Mouse (Mus musculus): ENCODE data around the gene AI182371. TPM values are rescaled to one million over a fixed set of nuclear protein-coding genes. Genes with fewer than 3 reads are reported as not detected.

The AI182371 gene
- 0.03 TPM in 1 of 2 replicates, not detected in the other for polyA plus RNA-seq (2012)

DNA sequence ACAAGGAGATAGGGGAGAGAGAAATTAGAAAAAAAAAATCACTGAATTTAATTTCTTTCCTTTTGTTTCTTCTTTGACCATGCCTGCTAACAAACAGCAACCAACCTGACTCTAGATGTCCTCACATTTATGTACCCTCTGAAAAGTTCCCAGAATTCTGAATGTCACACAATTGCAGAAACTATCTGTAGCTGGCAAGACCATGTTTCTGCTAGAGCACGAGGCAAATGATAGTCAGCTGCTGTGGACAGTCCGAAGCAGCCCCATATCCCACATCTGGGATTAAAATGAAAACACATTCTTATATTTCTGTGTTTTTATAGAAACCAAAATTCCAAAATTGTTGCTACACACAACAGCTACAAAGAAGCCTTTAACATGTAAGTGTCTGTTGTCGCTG, at the start of gene AI182371:
Gene AI182371, minus strand, starts transcription at position 101 of the 400 bp plus-strand sequence.
- TF ChIP-seq GATA1 (IDR thresholded peaks at IDR 0.05; ENCODE audit: low read length) = no peak

DNA sequence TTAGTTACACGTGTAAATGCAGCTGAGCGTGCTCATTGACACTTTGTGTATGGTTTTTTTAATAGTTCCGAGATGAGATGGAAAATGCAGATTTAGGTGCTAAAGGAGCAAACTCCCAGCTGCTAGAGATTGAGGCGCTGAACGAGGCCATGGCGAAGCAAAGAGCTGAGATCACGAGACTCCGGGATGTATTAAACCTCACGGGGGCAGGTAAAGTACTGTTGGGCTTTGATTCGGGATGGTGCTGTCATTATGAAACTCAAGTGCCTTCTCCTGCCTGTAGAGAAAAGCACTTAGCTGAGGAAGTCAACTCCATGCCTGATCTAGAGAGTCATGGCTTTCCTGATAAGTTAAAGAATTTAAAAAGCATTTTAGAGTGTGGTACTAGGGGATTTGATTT, 47.5 kb upstream of the AI182371 start:
- no peak for TF ChIP-seq GATA1 (IDR thresholded peaks at IDR 0.05; ENCODE audit: low read length)

DNA sequence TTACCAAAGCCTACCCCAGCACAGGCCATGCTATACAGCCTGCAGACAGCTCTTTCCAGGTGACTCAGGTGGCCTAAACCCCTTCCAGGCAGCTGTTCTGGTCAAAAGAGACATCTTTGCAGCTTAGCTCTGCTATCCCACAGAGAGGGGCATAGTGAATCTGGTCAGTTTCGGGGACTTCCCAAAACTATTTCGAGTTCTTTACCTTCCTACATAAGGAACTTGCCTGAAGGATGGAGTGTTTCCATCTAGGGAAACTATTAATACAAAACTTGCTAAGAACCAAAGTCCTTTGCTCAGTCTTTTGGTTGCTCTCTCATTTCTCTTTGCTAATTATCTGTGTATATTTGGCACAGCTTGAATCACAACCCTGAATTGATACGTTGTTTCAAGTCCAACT, 40.3 kb upstream of the AI182371 start:
- no peak for TF ChIP-seq GATA1 (IDR thresholded peaks at IDR 0.05; ENCODE audit: low read length)

DNA sequence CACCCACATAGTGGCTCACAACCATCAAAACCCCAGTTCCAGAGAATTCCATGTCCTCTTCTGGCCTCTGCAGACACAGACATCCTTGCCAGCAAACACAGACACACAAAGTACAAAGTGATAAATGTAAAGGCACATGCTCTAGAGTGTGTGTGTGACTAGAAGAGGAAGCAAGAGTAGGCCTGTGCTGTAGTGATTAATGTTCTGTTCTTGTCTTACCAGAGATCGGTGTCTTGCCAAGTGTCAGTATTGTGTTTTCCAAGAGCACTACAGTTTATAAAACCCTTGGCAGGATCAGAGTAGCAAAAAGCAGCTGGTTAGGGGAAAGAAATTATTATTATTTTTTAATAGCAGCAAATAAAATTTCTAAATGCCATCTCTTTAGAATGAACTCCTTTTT, 37.2 kb upstream of the AI182371 start:
- no peak for TF ChIP-seq GATA1 (IDR thresholded peaks at IDR 0.05; ENCODE audit: low read length)

DNA sequence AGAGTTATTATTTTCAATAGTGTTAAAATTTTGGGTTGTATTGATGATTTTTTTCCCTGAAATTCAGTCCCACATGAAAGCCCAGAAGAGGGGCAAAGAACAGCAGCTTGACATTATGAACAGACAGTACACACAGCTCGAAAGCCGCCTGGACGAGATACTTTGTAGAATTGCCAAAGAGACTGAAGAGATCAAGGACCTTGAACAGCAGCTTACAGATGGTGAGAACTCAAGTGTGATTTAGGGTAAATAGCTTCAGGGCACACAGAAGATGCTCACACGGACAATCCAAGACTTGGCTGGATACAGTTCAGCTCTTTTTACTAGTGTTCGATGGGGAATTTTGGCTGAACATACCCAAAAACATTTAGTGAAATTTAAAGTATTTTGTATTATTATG, 32.5 kb upstream of the AI182371 start:
- TF ChIP-seq GATA1 (IDR thresholded peaks at IDR 0.05; ENCODE audit: low read length) = no peak

DNA sequence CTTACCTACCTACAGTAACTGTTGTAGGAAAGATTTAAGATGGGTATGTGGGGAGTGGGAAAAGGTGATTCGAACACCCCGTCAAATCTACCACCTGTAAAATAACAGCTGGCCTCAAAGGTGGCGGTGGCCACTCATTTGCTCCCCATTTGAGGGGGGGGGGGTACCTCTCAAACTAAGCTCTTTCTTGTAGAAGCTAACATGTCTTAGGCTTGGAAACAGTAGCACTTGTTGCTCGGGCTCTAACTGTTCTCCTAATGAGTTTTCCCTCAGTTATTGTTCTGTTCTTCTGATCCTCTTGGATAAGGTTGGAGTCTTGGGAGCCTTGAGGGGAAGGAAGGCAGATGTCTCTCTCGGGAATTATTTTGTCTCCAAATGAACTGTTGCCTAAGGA, 31.3 kb upstream of the AI182371 start:
- no peak for TF ChIP-seq GATA1 (IDR thresholded peaks at IDR 0.05; ENCODE audit: low read length)

DNA sequence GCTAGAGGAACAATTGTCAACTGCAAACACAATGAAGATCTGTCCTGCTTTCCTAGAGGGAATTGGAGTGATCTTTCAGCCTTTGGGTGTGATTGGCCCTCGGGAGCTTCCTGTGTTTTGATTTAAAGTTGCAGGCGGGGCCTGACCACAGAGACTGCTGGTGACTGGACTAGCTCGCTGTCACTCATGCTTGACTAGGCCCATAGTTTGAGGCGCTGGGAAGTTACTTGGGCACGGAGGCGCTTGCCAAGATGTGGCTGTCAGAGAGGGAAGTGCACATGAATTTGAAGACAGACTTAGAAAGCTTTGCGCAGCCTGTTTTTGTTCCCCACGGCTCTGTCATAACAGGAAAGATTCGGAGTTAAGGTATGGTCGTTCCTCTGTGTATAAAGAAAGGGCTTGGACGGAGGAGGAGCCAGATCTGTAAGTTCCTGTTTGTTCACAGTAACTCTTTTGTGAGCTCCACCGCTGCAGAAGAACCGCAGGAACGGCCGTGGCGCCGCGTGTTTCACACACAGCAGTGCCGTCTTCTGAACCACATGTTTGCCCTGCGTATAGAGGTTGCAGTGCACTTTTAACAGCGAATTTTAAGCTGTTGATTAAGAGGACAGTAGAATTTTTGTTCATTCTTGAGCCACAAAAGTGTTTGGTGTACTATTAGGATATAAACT, 30.8 kb upstream of the AI182371 start:
- TF ChIP-seq GATA1 (IDR thresholded peaks at IDR 0.05; ENCODE audit: low read length) = no peak

DNA sequence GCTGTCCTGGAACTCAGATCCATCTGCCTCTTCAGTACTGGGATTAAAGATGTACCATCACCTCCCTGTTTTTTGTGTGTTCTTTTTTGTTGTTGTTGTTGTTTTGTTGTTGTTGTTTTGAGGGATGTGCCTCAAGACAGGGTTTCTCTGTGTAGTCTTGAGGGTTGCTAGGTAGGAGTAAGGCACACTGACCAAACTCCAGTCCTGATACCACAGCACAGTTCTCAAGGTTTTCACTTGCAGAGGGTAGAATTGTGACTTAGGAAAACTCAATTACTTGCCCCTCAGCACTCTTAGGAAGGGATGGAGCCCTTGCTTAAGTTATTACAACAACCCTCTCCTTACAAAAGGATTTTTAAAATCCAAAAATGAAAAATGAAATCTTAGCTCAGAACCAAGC, 30.1 kb upstream of the AI182371 start:
- no peak for TF ChIP-seq GATA1 (IDR thresholded peaks at IDR 0.05; ENCODE audit: low read length)

DNA sequence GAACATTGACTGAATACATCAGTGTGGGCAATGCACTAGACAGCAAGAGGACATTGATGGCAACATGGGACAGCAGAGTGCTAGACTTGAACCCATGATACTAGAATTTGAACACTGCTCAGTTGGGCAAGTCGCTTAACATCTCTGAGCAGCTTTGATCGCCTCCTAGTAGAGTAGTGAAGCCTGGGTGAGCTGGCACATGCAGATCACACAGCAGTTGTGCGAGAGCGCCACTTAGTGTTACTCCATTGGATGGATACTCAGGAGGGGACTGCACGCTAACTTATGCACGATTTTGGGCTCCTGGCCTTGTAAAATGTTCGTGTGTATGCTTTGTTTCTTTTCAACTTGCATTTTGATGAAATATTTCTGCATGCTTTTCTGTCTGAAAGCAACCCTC, 23.4 kb upstream of the AI182371 start:
- TF ChIP-seq GATA1 (IDR thresholded peaks at IDR 0.05; ENCODE audit: low read length) = no peak

DNA sequence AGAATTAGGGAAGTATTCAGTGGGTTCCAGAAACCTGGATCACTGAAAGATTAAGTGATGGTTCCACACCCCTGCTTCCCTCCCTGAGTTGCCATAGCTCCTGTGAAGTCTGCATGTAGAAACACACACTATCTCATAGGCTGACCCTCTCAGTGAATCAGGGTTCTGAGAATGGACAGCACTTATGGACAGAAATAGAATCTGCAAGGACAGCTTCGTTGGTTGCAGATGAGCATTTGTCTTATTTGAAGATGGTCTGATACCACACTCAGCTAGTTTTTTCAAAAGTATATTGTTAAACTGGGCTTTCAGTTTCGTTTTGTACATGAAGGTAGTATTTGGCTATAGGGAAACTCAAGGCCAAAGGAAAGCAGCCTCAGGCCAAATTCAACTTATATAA, 9.2 kb upstream of the AI182371 start:
- no peak for TF ChIP-seq GATA1 (IDR thresholded peaks at IDR 0.05; ENCODE audit: low read length)

DNA sequence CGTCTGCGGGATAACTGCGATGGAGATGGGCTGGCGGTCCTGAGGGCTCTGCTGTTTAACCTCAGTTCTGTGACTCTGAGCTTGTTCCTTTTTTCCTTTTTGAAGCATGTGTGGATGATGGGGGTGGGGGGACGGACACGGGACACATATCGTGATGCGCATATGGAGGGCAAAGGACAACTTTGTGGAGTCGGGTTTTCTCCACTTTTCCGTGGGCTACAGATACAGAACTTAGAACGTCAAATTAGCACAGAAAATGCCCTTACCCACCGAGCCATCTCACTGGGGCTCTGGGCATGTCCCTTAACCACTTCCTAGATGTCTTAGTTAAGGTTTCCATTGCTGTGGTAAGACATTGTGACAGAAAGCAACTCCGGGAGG, 8.6 kb upstream of the AI182371 start:
- TF ChIP-seq GATA1 (IDR thresholded peaks at IDR 0.05; ENCODE audit: low read length) = no peak

DNA sequence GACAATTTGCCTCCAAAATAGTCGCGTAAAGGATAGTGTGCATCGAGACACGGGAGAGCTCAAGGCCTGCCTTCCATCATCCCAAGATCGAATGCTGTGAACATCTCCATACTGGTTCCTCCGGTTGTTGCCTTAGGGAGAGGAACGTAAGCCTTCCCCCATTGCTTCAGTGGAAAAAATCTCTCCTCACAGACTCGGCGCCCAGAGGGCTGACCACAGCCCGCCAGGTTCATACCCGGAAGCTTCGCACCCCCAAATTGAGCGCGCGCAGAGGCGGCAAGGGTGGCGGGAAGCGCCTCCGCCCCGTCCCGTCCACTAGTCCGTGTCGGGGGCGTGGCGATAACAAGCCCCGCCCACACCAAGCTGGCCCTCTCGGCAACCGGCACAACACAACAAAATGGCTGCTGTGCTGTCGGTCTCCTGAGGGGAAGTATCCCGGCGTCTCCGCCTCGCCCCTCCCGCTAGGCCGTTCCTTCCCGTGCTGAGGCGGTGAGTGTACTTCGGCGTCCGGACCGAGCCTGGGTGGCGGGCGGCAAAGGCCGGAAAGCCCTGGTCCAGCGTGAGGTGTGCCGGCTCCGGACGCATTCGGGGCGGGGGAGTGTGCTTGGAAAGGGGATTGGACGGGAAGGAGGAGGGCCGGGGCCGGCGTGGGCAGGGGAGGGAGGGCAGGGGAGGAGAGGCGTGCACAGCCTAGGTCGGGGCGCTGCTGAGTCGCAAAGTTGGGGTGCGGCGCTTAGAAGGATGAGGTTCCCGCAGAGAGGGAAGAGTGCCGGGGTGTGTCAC, 8.0 kb upstream of the AI182371 start, which contains the start of gene Cntrl:
Gene Cntrl, plus strand, starts transcription at position 352 of the 783 bp plus-strand sequence.
- TF ChIP-seq GATA1 (IDR thresholded peaks at IDR 0.05; ENCODE audit: low read length) = no peak

DNA sequence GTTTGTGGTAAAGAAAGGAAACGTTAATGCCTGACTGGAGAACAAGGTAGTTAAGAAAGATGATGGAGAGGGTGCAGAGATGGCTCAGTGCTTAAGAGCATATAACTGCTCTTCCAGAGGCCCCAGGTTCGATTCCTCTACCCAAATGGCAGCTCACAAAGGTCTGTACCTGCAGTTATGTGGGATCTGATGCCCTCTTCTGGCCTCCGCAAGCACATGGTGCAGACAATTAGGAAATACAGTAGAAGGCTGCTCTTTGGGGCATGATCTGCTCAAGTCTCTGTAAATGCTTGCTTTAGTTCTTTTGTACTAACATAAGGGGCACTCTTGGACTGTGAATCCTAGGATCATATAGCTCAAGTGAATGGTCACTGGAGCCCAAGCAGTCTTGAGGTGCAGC, 7.4 kb upstream of the AI182371 start:
- TF ChIP-seq GATA1 (IDR thresholded peaks at IDR 0.05; ENCODE audit: low read length) = no peak

DNA sequence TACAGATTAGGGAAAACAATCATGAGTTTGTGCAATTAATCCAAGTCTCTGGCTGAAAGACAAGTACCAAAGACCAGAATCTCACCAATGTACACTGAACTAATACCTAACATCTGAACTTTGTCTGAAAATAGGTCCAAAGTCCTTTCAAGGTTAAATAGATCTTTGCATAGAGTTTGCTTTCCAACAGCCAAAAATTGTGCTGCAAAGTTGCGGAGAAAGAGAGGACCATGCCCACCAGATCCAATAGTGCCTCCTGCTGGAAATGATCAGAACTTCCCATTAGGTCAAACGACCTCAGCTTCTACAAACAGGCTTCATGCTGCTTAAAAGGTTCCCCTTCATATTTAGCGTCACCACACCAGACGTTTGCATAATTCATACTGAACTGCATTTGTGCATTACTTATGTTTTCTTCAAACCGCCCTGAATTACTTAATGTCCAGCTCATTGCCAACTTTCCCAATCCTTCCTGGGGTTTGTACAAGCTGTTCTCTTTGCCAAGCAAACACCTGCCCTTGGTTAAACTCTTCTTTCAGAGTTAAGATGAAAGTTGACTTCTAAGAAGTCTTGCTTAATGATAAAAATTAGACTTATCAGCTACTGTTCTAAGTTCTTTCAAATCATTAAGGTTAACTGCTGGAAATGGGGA, 6.8 kb upstream of the AI182371 start:
- TF ChIP-seq GATA1 (IDR thresholded peaks at IDR 0.05; ENCODE audit: low read length) = no peak

DNA sequence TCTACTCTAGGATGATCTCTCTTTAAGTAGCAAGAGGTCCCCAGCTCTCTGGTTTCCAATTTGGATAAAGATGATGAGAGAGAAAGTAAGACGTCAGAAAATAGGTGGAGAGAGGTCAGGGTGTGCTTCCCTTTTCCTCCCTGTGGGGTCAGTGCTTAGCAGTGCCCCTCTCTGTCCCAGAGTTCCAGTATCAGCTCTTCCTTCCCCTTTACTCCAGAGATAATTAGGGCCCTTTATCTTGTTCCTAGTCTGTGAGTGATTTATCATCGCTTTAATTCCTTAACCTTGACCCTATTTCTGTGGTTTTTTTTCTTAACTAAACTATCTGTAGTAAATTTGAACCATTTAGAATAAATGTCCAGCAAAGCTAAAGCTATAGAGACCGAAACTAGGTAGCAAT, 3.5 kb upstream of the AI182371 start:
- TF ChIP-seq GATA1 (IDR thresholded peaks at IDR 0.05; ENCODE audit: low read length) = no peak

DNA sequence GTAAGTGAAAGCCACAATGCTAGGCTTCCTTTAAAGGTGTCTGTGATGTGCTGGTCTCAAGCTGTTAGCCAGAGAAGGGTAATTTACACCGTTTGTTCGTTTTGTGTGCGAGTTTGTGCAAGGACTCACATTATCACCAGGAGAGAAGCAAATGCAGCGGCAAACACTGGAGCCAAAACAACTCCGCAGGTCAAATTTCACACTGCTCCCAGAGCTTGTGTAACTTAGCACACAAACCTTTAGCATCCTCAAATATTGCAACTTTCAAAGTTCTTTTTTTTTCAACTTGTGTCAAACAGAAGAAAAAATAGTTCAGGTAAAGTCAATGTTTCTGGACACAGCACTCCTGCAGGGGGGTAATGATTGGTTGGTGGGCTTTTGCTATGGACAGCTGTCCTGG, 2.2 kb upstream of the AI182371 start:
- no peak for TF ChIP-seq GATA1 (IDR thresholded peaks at IDR 0.05; ENCODE audit: low read length)

All from G1E-ER4 (cell line).